Mouse (Mus musculus): ENCODE data around the gene 5430419D17Rik.

DNA sequence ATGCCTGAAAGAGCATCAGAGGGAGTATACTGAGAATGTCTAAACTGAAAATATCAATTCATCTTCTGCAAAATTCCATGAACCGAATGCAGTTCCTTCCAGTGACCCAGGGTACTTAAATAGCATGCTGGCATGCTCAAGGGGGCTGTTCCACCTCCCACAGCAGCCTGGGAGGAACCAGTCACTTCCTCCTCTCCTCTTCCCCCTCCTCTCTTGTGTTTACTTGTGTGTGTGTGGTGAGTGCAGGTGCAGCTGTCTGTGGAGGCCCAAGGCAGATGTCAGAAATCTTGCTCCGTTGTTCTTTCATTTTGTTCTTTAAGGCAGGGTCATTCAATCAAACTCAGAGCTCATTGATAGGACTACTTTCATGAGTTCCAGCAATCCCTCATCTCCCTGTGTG, 5.1 kb upstream of the 5430419D17Rik start:
- TF ChIP-seq CTCF (IDR thresholded peaks at IDR 0.05; ENCODE audit: low read depth): no peak
- no peak for TF ChIP-seq EP300 (IDR thresholded peaks at IDR 0.05; ENCODE audit: low read depth)
